Mouse (Mus musculus): ENCODE measurements around the gene H2-Ob. TPM values are rescaled to one million over a fixed set of nuclear protein-coding genes. Genes with fewer than 3 reads are reported as not detected.
"Not testable (repeated sequence)": the region's sequence is repeated elsewhere in the genome, so short reads cannot be mapped to it uniquely, and the experiment has no call there.

H2-Ob gene
- polyA plus RNA-seq, 1 experiment from 2014 or later: 0.54 TPM

GRCm38 (mm10) chr17:34225911-34226310 lies 12.8 kb upstream of the H2-Ob start:
- H3K36me3 ChIP-seq (ENCODE audit: control insufficient read depth, insufficient read depth); H3K4me2 ChIP-seq (ENCODE audit: low read depth, low read length); H3K9me3 ChIP-seq (replicated peaks; ENCODE audit: control insufficient read depth, low read length); H3K9ac ChIP-seq (ENCODE audit: low read depth, low read length); H3K27me3 ChIP-seq (ENCODE audit: control insufficient read depth, insufficient read depth, low read depth, low read length); H3K27ac ChIP-seq (ENCODE audit: low read length); H3K4me3 ChIP-seq (ENCODE audit: low read depth, low read length); ATAC-seq (ENCODE audit: low read depth); H3K4me1 ChIP-seq (ENCODE audit: control insufficient read depth, low read depth, low read length): not testable (repeated sequence)
- 94% methylated on average over 13 of the region's 23 CpGs for WGBS (ENCODE audit: insufficient replicate concordance)

GRCm38 (mm10) chr17:34230971-34231370 lies 7.7 kb upstream of the H2-Ob start:
- WGBS (ENCODE audit: insufficient replicate concordance): 81% methylated on average over 5 of the region's 9 CpGs

GRCm38 (mm10) chr17:34232021-34232420 lies 6.7 kb upstream of the H2-Ob start:
- H3K27me3 ChIP-seq (ENCODE audit: control insufficient read depth, insufficient read depth, low read depth, low read length); H3K4me1 ChIP-seq (ENCODE audit: control insufficient read depth, low read depth, low read length); H3K9me3 ChIP-seq (replicated peaks; ENCODE audit: control insufficient read depth, low read length); ATAC-seq (ENCODE audit: low read depth); H3K4me2 ChIP-seq (ENCODE audit: low read depth, low read length); H3K36me3 ChIP-seq (ENCODE audit: control insufficient read depth, insufficient read depth); H3K27ac ChIP-seq (ENCODE audit: low read length); H3K4me3 ChIP-seq (ENCODE audit: low read depth, low read length); H3K9ac ChIP-seq (ENCODE audit: low read depth, low read length): not testable (repeated sequence)
- WGBS (ENCODE audit: insufficient replicate concordance): 78% methylated on average over 6 of the region's 7 CpGs

More at GRCm38 (mm10) chr17:34230971-34231370, 7.7 kb upstream of the H2-Ob start:
- not testable (repeated sequence) for H3K9me3 ChIP-seq (replicated peaks; ENCODE audit: control insufficient read depth, low read length); H3K27ac ChIP-seq (ENCODE audit: low read length); H3K4me2 ChIP-seq (ENCODE audit: low read depth, low read length); ATAC-seq (ENCODE audit: low read depth); H3K4me1 ChIP-seq (ENCODE audit: control insufficient read depth, low read depth, low read length); H3K4me3 ChIP-seq (ENCODE audit: low read depth, low read length); H3K9ac ChIP-seq (ENCODE audit: low read depth, low read length); H3K36me3 ChIP-seq (ENCODE audit: control insufficient read depth, insufficient read depth); H3K27me3 ChIP-seq (ENCODE audit: control insufficient read depth, insufficient read depth, low read depth, low read length)

GRCm38 (mm10) chr17:34234926-34235325 lies 3.8 kb upstream of the H2-Ob start:
- no peak overlapping the region for H3K27ac ChIP-seq (ENCODE audit: low read length)
- no peak overlapping the region for H3K4me2 ChIP-seq (ENCODE audit: low read depth, low read length)
- ATAC-seq (ENCODE audit: low read depth): peak; percentile 56
- H3K9ac ChIP-seq (ENCODE audit: low read depth, low read length): no peak overlapping the region
- H3K36me3 ChIP-seq (ENCODE audit: control insufficient read depth, insufficient read depth): no peaks in the 10 kb centered on the region
- no peaks in the 10 kb centered on the region for H3K4me1 ChIP-seq (ENCODE audit: control insufficient read depth, low read depth, low read length)
- 12% methylated on average over 9 of the region's 9 CpGs for WGBS (ENCODE audit: insufficient replicate concordance)
- H3K4me3 ChIP-seq (ENCODE audit: low read depth, low read length): no peak overlapping the region
- H3K9me3 ChIP-seq (replicated peaks; ENCODE audit: control insufficient read depth, low read length): no peaks in the 10 kb centered on the region
- no peaks in the 10 kb centered on the region for H3K27me3 ChIP-seq (ENCODE audit: control insufficient read depth, insufficient read depth, low read depth, low read length)

GRCm38 (mm10) chr17:34236691-34237090 lies 2.0 kb upstream of the H2-Ob start:
- no peaks in the 10 kb centered on the region for H3K4me1 ChIP-seq (ENCODE audit: control insufficient read depth, low read depth, low read length)
- no peak for ATAC-seq (ENCODE audit: low read depth)
- H3K27me3 ChIP-seq (ENCODE audit: control insufficient read depth, insufficient read depth, low read depth, low read length): no peaks in the 10 kb centered on the region
- no peak overlapping the region for H3K27ac ChIP-seq (ENCODE audit: low read length)
- no peaks in the 10 kb centered on the region for H3K9me3 ChIP-seq (replicated peaks; ENCODE audit: control insufficient read depth, low read length)
- WGBS (ENCODE audit: insufficient replicate concordance): 65% methylated on average over 5 of the region's 5 CpGs
- no peak overlapping the region for H3K4me3 ChIP-seq (ENCODE audit: low read depth, low read length)
- H3K9ac ChIP-seq (ENCODE audit: low read depth, low read length): no peak overlapping the region
- no peaks in the 10 kb centered on the region for H3K36me3 ChIP-seq (ENCODE audit: control insufficient read depth, insufficient read depth)
- H3K4me2 ChIP-seq (ENCODE audit: low read depth, low read length): no peak overlapping the region

GRCm38 (mm10) chr17:34237741-34238140 lies 962 bp upstream of the H2-Ob start:
- H3K36me3 ChIP-seq (ENCODE audit: control insufficient read depth, insufficient read depth): no peaks in the 10 kb centered on the region
- no peak overlapping the region for H3K27ac ChIP-seq (ENCODE audit: low read length)
- no peaks in the 10 kb centered on the region for H3K9me3 ChIP-seq (replicated peaks; ENCODE audit: control insufficient read depth, low read length)
- no peak overlapping the region for H3K4me3 ChIP-seq (ENCODE audit: low read depth, low read length)
- no peak for ATAC-seq (ENCODE audit: low read depth)
- 62% methylated on average over 3 of the region's 3 CpGs for WGBS (ENCODE audit: insufficient replicate concordance)
- H3K27me3 ChIP-seq (ENCODE audit: control insufficient read depth, insufficient read depth, low read depth, low read length): no peaks in the 10 kb centered on the region
- H3K4me2 ChIP-seq (ENCODE audit: low read depth, low read length): no peak overlapping the region
- H3K4me1 ChIP-seq (ENCODE audit: control insufficient read depth, low read depth, low read length): no peaks in the 10 kb centered on the region
- H3K9ac ChIP-seq (ENCODE audit: low read depth, low read length): no peak overlapping the region

GRCm38 (mm10) chr17:34239601-34240041 lies 918 bp downstream of the H2-Ob start:
- H3K4me2 ChIP-seq (ENCODE audit: low read depth, low read length): peak overlapping the region; percentile 29
- peak overlapping the region; percentile 53 for H3K27ac ChIP-seq (ENCODE audit: low read length)
- WGBS (ENCODE audit: insufficient replicate concordance): 6% methylated on average over 10 of the region's 10 CpGs

GRCm38 (mm10) chr17:34240366-34240765 lies 1.7 kb downstream of the H2-Ob start:
- no peaks in the 10 kb centered on the region for H3K9me3 ChIP-seq (replicated peaks; ENCODE audit: control insufficient read depth, low read length)
- H3K4me3 ChIP-seq (ENCODE audit: low read depth, low read length): no peak overlapping the region
- no peaks in the 10 kb centered on the region for H3K27me3 ChIP-seq (ENCODE audit: control insufficient read depth, insufficient read depth, low read depth, low read length)
- 28% methylated on average over 3 of the region's 3 CpGs for whole genome bisulfite sequencing (ENCODE audit: insufficient replicate concordance)
- H3K4me2 ChIP-seq (ENCODE audit: low read depth, low read length): peak overlapping the region; percentile 29
- no peak for ATAC-seq (ENCODE audit: low read depth)
- no peaks in the 10 kb centered on the region for H3K4me1 ChIP-seq (ENCODE audit: control insufficient read depth, low read depth, low read length)
- no peak overlapping the region for H3K9ac ChIP-seq (ENCODE audit: low read depth, low read length)
- no peaks in the 10 kb centered on the region for H3K36me3 ChIP-seq (ENCODE audit: control insufficient read depth, insufficient read depth)
- peak overlapping the region; percentile 43; the same call in 1 of the 2 replicates for H3K27ac ChIP-seq (ENCODE audit: low read length)

More at GRCm38 (mm10) chr17:34239601-34240041, 918 bp downstream of the H2-Ob start:
- Histone ChIP-seq H3K4me1 (ENCODE audit: control insufficient read depth, low read depth, low read length) (no peaks in the 10 kb centered on the region), H3K27me3 (ENCODE audit: control insufficient read depth, insufficient read depth, low read depth, low read length) (no peaks in the 10 kb centered on the region), H3K9ac (ENCODE audit: low read depth, low read length) (no peak overlapping the region), H3K4me3 (ENCODE audit: low read depth, low read length) (no peak overlapping the region), H3K36me3 (ENCODE audit: control insufficient read depth, insufficient read depth) (no peaks in the 10 kb centered on the region), H3K9me3 (replicated peaks; ENCODE audit: control insufficient read depth, low read length) (no peaks in the 10 kb centered on the region)
- no peak for ATAC-seq (ENCODE audit: low read depth)

GRCm38 (mm10) chr17:34240916-34241315 lies 2.2 kb downstream of the H2-Ob start:
- H3K4me2 ChIP-seq (ENCODE audit: low read depth, low read length): no peak overlapping the region
- 50% methylated on average over 6 of the region's 6 CpGs for WGBS (ENCODE audit: insufficient replicate concordance)
- no peak for ATAC-seq (ENCODE audit: low read depth)
- H3K9me3 ChIP-seq (replicated peaks; ENCODE audit: control insufficient read depth, low read length): no peaks in the 10 kb centered on the region
- no peak overlapping the region for H3K9ac ChIP-seq (ENCODE audit: low read depth, low read length)
- H3K4me3 ChIP-seq (ENCODE audit: low read depth, low read length): no peak overlapping the region
- H3K36me3 ChIP-seq (ENCODE audit: control insufficient read depth, insufficient read depth): no peaks in the 10 kb centered on the region
- H3K4me1 ChIP-seq (ENCODE audit: control insufficient read depth, low read depth, low read length): no peaks in the 10 kb centered on the region
- H3K27ac ChIP-seq (ENCODE audit: low read length): no peak overlapping the region
- no peaks in the 10 kb centered on the region for H3K27me3 ChIP-seq (ENCODE audit: control insufficient read depth, insufficient read depth, low read depth, low read length)
